Mouse (Mus musculus) intestine, postnatal 0 days (tissue): ENCODE data around the gene Mpzl3. TPM values are rescaled to one million over a fixed set of nuclear protein-coding genes. Genes with fewer than 3 reads are reported as not detected.

ENCODE experiments used
- ATAC-seq: fragments of 200-750 bp; cut with Nextera tagmentation; 2 replicates; pipeline ENCODE4 v1.8.0; 2017; ENCODE audit warnings: mild to moderate bottlenecking, moderate TSS enrichment, moderate library complexity
- H3K27ac ChIP-seq: fragments of 300-500 bp; sonication (generic); 2 replicates; pipeline ENCODE4 v1.5.1; 2014; ENCODE audit warnings: mild to moderate bottlenecking, low read depth, low read length, moderate library complexity
- H3K27me3 ChIP-seq: fragments of 300-500 bp; sonication (generic); replicated peaks from 2 replicates; pipeline ENCODE4 v1.6.1; 2014; ENCODE audit warnings: low read length, mixed read lengths; ENCODE audit not compliant: control insufficient read depth, insufficient read depth
- H3K36me3 ChIP-seq: fragments of 300-500 bp; sonication (generic); 2 replicates; pipeline ENCODE4 v1.6.1; 2014; ENCODE audit warnings: mild to moderate bottlenecking, moderate library complexity; ENCODE audit not compliant: control insufficient read depth, insufficient read depth
- H3K4me1 ChIP-seq: fragments of 300-500 bp; sonication (generic); replicated peaks from 2 replicates; pipeline ENCODE4 v1.6.1; 2014; ENCODE audit warnings: antibody characterized with exemption, low read length, mixed read lengths; ENCODE audit not compliant: control insufficient read depth, insufficient read depth
- H3K4me2 ChIP-seq: fragments of 300-500 bp; sonication (generic); replicated peaks from 2 replicates; pipeline ENCODE4 v1.6.1; 2014; ENCODE audit warnings: low read depth, mild to moderate bottlenecking, moderate library complexity
- H3K4me3 ChIP-seq: fragments of 300-500 bp; sonication (generic); 2 replicates; pipeline ENCODE4 v1.5.1; 2014; ENCODE audit warnings: low read depth, low read length
- H3K9ac ChIP-seq: fragments of 300-500 bp; sonication (generic); 2 replicates; pipeline ENCODE4 v1.6.1; 2014; ENCODE audit warnings: mild to moderate bottlenecking, low read depth, low read length
- H3K9me3 ChIP-seq: fragments of 300-500 bp; sonication (generic); 2 replicates; pipeline ENCODE4 v1.6.1; 2016; ENCODE audit warnings: mixed run types; ENCODE audit not compliant: control insufficient read depth
- CTCF ChIP-seq: sonication (generic); IDR thresholded peaks from 2 replicates; pipeline ENCODE4 v1.5.1; 2016; ENCODE audit warnings: low read depth, mild to moderate bottlenecking, control low read depth, antibody characterized with exemption, moderate library complexity
- WGBS: fragments of 180-500 bp; shearing (Covaris S2); extraction: QIAGEN DNeasy Blood & Tissue Kit; methylation state at CpG from one replicate; pipeline ENCODE4 v1.1.7; 2014; 5-methylcytosine and 5-hydroxymethylcytosine counted together
- polyA plus RNA-seq: library from polyadenylated mRNA; unstranded; fragments of >200 nt; fragmentation: Nextera tagmentation; extraction: Ambion mirVana; gene quantifications from 2 replicates; pipeline ENCODE4 v1.2.1, GENCODE M21; 2015

Mpzl3 gene
- polyA plus RNA-seq, 1 experiment from 2014 or later = 6.5 TPM

- no peak for TF ChIP-seq CTCF
- 11% methylated on average over 9 of the region's 9 CpGs for WGBS
- Histone ChIP-seq H3K9me3 (no peaks in the 10 kb centered on the region), H3K27ac (no peak overlapping the region; the same call in 1 of the 2 replicates), H3K4me1 (peaks cover 5% of the 10 kb centered on the region; the same call in 1 of the 2 replicates), H3K27me3 (no peaks in the 10 kb centered on the region), H3K9ac (no peak overlapping the region), H3K4me2 (peak overlapping the region; percentile 58), H3K36me3 (no peaks in the 10 kb centered on the region), H3K4me3 (no peak overlapping the region)
- peak; percentile 80 for ATAC-seq
Measured at GRCm38 (mm10) chr9:45122209-45122761, 67.3 kb downstream of the Mpzl3 start.

GRCm38 (mm10) chr9:45125211-45125610 is 70.2 kb downstream of the Mpzl3 start:
- Histone ChIP-seq H3K4me2 (no peak overlapping the region), H3K4me1 (peaks cover 5% of the 10 kb centered on the region; the same call in 1 of the 2 replicates), H3K9me3 (no peaks in the 10 kb centered on the region), H3K27ac (no peak overlapping the region), H3K9ac (no peak overlapping the region), H3K4me3 (no peak overlapping the region), H3K36me3 (no peaks in the 10 kb centered on the region), H3K27me3 (no peaks in the 10 kb centered on the region)
- TF ChIP-seq CTCF = no peak
- 82% methylated on average over 14 of the region's 14 CpGs for WGBS
- ATAC-seq = no peak

GRCm38 (mm10) chr9:45126941-45127340 is 72.0 kb downstream of the Mpzl3 start:
- H3K9ac ChIP-seq = no peak overlapping the region
- no peak for ATAC-seq
- H3K4me1 ChIP-seq = peaks cover 3% of the 10 kb centered on the region; the same call in 1 of the 2 replicates
- no peak overlapping the region for H3K4me3 ChIP-seq
- H3K4me2 ChIP-seq = no peak overlapping the region
- H3K9me3 ChIP-seq = no peaks in the 10 kb centered on the region
- no peaks in the 10 kb centered on the region for H3K27me3 ChIP-seq
- no peaks in the 10 kb centered on the region for H3K36me3 ChIP-seq
- TF ChIP-seq CTCF = no peak
- H3K27ac ChIP-seq = no peak overlapping the region
- WGBS = 54% methylated on average over 7 of the region's 7 CpGs

Other genes with a start within 250 kb of the Mpzl3 start
- 2.9 and 3.4 TPM in 2 replicates for gene Kmt2a, start 173.9 kb upstream of the Mpzl3 start, polyA plus RNA-seq
- 1,311 and 1,336 TPM in 2 replicates for gene Atp5l, start 134.4 kb upstream of the Mpzl3 start, polyA plus RNA-seq
- gene Ube4a, start 89.6 kb upstream of the Mpzl3 start, polyA plus RNA-seq = 12.7 and 12.9 TPM in 2 replicates
- gene Cd3g, start 74.8 kb upstream of the Mpzl3 start, polyA plus RNA-seq = 0.61 and 0.78 TPM in 2 replicates
- 0.51 and 0.95 TPM in 2 replicates for gene Cd3d, start 73.4 kb upstream of the Mpzl3 start, polyA plus RNA-seq
- gene Cd3e, start 45.6 kb upstream of the Mpzl3 start, polyA plus RNA-seq = 0.37 and 0.74 TPM in 2 replicates
- gene Mpzl2, start 15.4 kb upstream of the Mpzl3 start, polyA plus RNA-seq = 9.1 and 11.0 TPM in 2 replicates
- 221 and 255 TPM in 2 replicates for gene Jaml, start 24.0 kb downstream of the Mpzl3 start, polyA plus RNA-seq
- gene Scn2b, start 62.6 kb downstream of the Mpzl3 start, polyA plus RNA-seq = 0.96 and 1.1 TPM in 2 replicates
- gene Scn4b, start 83.2 kb downstream of the Mpzl3 start, polyA plus RNA-seq = 0.04 TPM in 1 of 2 replicates, not detected in the other
- gene BC049352, start 126.8 kb downstream of the Mpzl3 start, polyA plus RNA-seq = 0.48 and 1.0 TPM in 2 replicates
- gene Tmprss4, start 148.9 kb downstream of the Mpzl3 start, polyA plus RNA-seq = 70.6 and 72.0 TPM in 2 replicates
- gene Il10ra, start 214.0 kb downstream of the Mpzl3 start, polyA plus RNA-seq = 1.2 TPM in 2 replicates